Mouse (Mus musculus) kidney, adult 10 weeks (tissue): Measurements from ENCODE around the gene Lair1. TPM values are rescaled to one million over a fixed set of nuclear protein-coding genes. Genes with fewer than 3 reads are reported as not detected.

ENCODE experiments used
- polyA plus RNA-seq: library from polyadenylated mRNA; stranded (reverse); fragments of 350-450 nt; fragmentation: Illumina TruSeq; extraction: RNeasy Lipid Tissue Mini Kit (QIAGEN cat#74804); gene quantifications from one replicate; pipeline ENCODE4 v1.2.3, GENCODE M21; 2014; ENCODE audit warnings: low read depth, low replicate concordance

Gene Lair1
- 3.3 TPM for polyA plus RNA-seq

GRCm38 (mm10) chr7:4063013-4063412 is at the start of gene Lair1:
Gene Lair1 (minus strand): TSS chr7:4063204.

Other genes starting within 250 kb of the Lair1 start
- gene Gm15448, start 237.5 kb downstream of the Lair1 start, polyA plus RNA-seq = not detected
- gene Pira2, start 218.2 kb downstream of the Lair1 start, polyA plus RNA-seq = 0.20 TPM
- gene Gm14548, start 165.1 kb downstream of the Lair1 start, polyA plus RNA-seq = not detected
- gene Lilra6, start 147.7 kb downstream of the Lair1 start, polyA plus RNA-seq = not detected
- gene Ttyh1, start 56.2 kb upstream of the Lair1 start, polyA plus RNA-seq = 1.2 TPM
- 14.4 TPM for gene Leng8, start 73.8 kb upstream of the Lair1 start, polyA plus RNA-seq
- gene Leng9, start 87.2 kb upstream of the Lair1 start, polyA plus RNA-seq = 0.44 TPM
- not detected for gene Cdc42ep5, start 101.7 kb upstream of the Lair1 start, polyA plus RNA-seq
- 4.3 TPM for gene Lilra5, start 174.6 kb upstream of the Lair1 start, polyA plus RNA-seq